Mouse (Mus musculus) subcutaneous adipose tissue, adult 2 months (tissue): ENCODE measurements around the gene Mybbp1a. TPM values are rescaled to one million over a fixed set of nuclear protein-coding genes. Genes with fewer than 3 reads are reported as not detected.

Source experiments
- polyA plus RNA-seq: library from polyadenylated mRNA; depleted of rRNA; stranded (reverse); fragments of >200 nt; gene quantifications from 2 replicates; pipeline ENCODE4 v1.2.3, GENCODE M21; 2012; ENCODE audit warnings: low replicate concordance; rRNA removed

Mybbp1a gene
- 34.2 and 87.7 TPM in 2 replicates for polyA plus RNA-seq

GRCm38 (mm10) chr11:72440965-72441664, at the start of gene Mybbp1a:
Mybbp1a (plus strand) TSS chr11:72441355.

GRCm38 (mm10) chr11:72411093-72411921, 29.8 kb upstream of the Mybbp1a start, which contains the start of gene Smtnl2:
Smtnl2 (minus strand) TSS chr11:72411713.

GRCm38 (mm10) chr11:72434963-72435693, 6.0 kb upstream of the Mybbp1a start, which contains the start of gene Ggt6:
Ggt6 (plus strand) TSS chr11:72435526.

GRCm38 (mm10) chr11:72489881-72490301, 48.7 kb downstream of the Mybbp1a start, which contains the start of gene Spns2:
Spns2 (minus strand) TSS chr11:72489904.

Other genes starting within 250 kb of the Mybbp1a start
- 0.11 and 0.64 TPM in 2 replicates for gene Gm43951, start 234.5 kb upstream of the Mybbp1a start, polyA plus RNA-seq
- gene 4933427D14Rik, start 233.9 kb upstream of the Mybbp1a start, polyA plus RNA-seq: 3.4 and 9.0 TPM in 2 replicates
- gene Txndc17, start 233.8 kb upstream of the Mybbp1a start, polyA plus RNA-seq: 71.2 and 100 TPM in 2 replicates
- gene Med31, start 225.8 kb upstream of the Mybbp1a start, polyA plus RNA-seq: 6.8 and 7.0 TPM in 2 replicates
- gene Slc13a5, start 174.1 kb upstream of the Mybbp1a start, polyA plus RNA-seq: 0.40 and 3.7 TPM in 2 replicates
- gene Xaf1, start 139.7 kb upstream of the Mybbp1a start, polyA plus RNA-seq: 48.9 and 60.3 TPM in 2 replicates
- gene Fbxo39, start 126.9 kb upstream of the Mybbp1a start, polyA plus RNA-seq: 0.19 TPM in 1 of 2 replicates, not detected in the other
- 0.33 and 2.2 TPM in 2 replicates for gene Tekt1, start 78.9 kb upstream of the Mybbp1a start, polyA plus RNA-seq
- gene Smtnl2, start 29.6 kb upstream of the Mybbp1a start, polyA plus RNA-seq: 7.2 and 9.0 TPM in 2 replicates
- gene Ggt6, start 5.8 kb upstream of the Mybbp1a start, polyA plus RNA-seq: 2.2 and 2.5 TPM in 2 replicates
- 33.5 and 43.9 TPM in 2 replicates for gene Spns2, start 48.5 kb downstream of the Mybbp1a start, polyA plus RNA-seq
- gene Spns3, start 109.2 kb downstream of the Mybbp1a start, polyA plus RNA-seq: 0.72 and 2.2 TPM in 2 replicates
- gene Ube2g1, start 165.9 kb downstream of the Mybbp1a start, polyA plus RNA-seq: 7.4 and 11.8 TPM in 2 replicates
- 26.2 and 46.1 TPM in 2 replicates for gene Ankfy1, start 248.7 kb downstream of the Mybbp1a start, polyA plus RNA-seq